Mouse (Mus musculus) small intestine, adult 2 months (tissue): ENCODE measurements around the gene Pgm2.

Experiments
- CTCF ChIP-seq: fragments of 200-500 bp; IDR thresholded peaks from 2 replicates; pipeline ENCODE4 v1.5.1; 2012; ENCODE audit warnings: low read depth, mild to moderate bottlenecking, control low read depth, inconsistent platforms, low read length, moderate library complexity, mixed read lengths; ENCODE audit not compliant: insufficient replicate concordance, insufficient read length; ENCODE audit errors: extremely low read depth
- POLR2A ChIP-seq: fragments of 200-500 bp; IDR thresholded peaks from 2 replicates; pipeline ENCODE4 v1.6.1; 2012; ENCODE audit warnings: low read depth, mild to moderate bottlenecking, control low read depth, inconsistent platforms, low read length, moderate library complexity

- TF ChIP-seq CTCF (no peak), POLR2A (no peak)
These were observed 9.4 kb downstream of the Pgm2 start for GRCm38 (mm10) chr5:64101993-64102716.
